10 mouse cellular contexts compared by ENCODE assay signal in genomic region chr7:66339625-66340024, GRCm38 (mm10). TPM values are rescaled to one million over a fixed set of nuclear protein-coding genes. Genes with fewer than 3 reads are reported as not detected.
DNase-seq lines count a peak whose midpoint lies in the region; ATAC-seq and TF ChIP-seq lines count a peak whose summit lies in the region.
"Had no signal": no experiment of that assay in that cellular context is flagged by ENCODE, and none has a peak within 500 bp of the region (broad histone marks: within the 10 kb centered on the region; RNA-seq: fewer than 3 reads in every experiment).

No protein-coding gene starts in this region.

- peaks cover 6% of the 10 kb centered on the region for H3K4me1 ChIP-seq in lung, adult 2 months (ENCODE audit: control insufficient read depth, insufficient read depth, low read length)
- peaks cover 14% of the 10 kb centered on the region for H3K4me1 ChIP-seq in heart, embryonic 16.5 days (ENCODE audit: control insufficient read depth, insufficient read depth, low read length)
- H3K4me1 ChIP-seq: midbrain, embryonic 12.5 days had no signal

- no peak for TF ChIP-seq CTCF in lung, adult 2 months (IDR thresholded peaks at IDR 0.05; ENCODE audit: insufficient read depth, low read length)

- no peaks in the 10 kb centered on the region for H3K9me3 ChIP-seq in heart, embryonic 16.5 days (replicated peaks; ENCODE audit: control insufficient read depth, low read length)
- H3K9me3 ChIP-seq: midbrain, embryonic 12.5 days had no signal

- no peak overlapping the region for H3K4me3 ChIP-seq in lung, adult 2 months (replicated peaks; ENCODE audit: extremely low read depth, low read depth, low read length)
- no peak overlapping the region for H3K4me3 ChIP-seq in heart, embryonic 16.5 days (ENCODE audit: low read length)
- H3K4me3 ChIP-seq: midbrain, embryonic 12.5 days had no signal

- peak overlapping the region; percentile 42 for H3K27ac ChIP-seq in heart, embryonic 16.5 days (ENCODE audit: low read length)
- H3K27ac ChIP-seq: midbrain, embryonic 12.5 days had no signal

- peak; percentile 51 for DNase-seq in adrenal gland, postnatal 14 days
- no peak for DNase-seq in adrenal gland, adult 8-10 months
- peak; percentile 69 to 73 for DNase-seq in lung, adult 18-20 months
- DNase-seq in lung, adult 2 months, result no peak
- DNase-seq in lung, postnatal 4 days, result peak; percentile 43 to 62
- no peak for DNase-seq in thymus, postnatal 10 days (ENCODE audit: low spot score in 2 of 2)

- WGBS in lung, adult 2 months, result 14% methylated on average over 5 of the region's 5 CpGs
- WGBS in heart, embryonic 16.5 days, result 14% methylated on average over 5 of the region's 5 CpGs

- ATAC-seq in heart, embryonic 16.5 days (replicated peaks; ENCODE audit: extremely low read depth, insufficient read depth, low FRiP score), result no peak
- ATAC-seq in activated CD4-positive, CD25-positive, alpha-beta regulatory T cell, adult 4 months, result no peak

- peak overlapping the region; percentile 15 for H3K4me2 ChIP-seq in heart, embryonic 16.5 days (ENCODE audit: low read depth, low read length)
- H3K4me2 ChIP-seq: midbrain, embryonic 12.5 days had no signal

- H3K36me3 ChIP-seq in heart, embryonic 16.5 days (ENCODE audit: control insufficient read depth, insufficient read depth), result no peaks in the 10 kb centered on the region
- H3K36me3 ChIP-seq: midbrain, embryonic 12.5 days had no signal

- TF ChIP-seq POLR2A in lung, adult 2 months (IDR thresholded peaks at IDR 0.05; ENCODE audit: borderline replicate concordance, extremely low read depth, low read depth, low read length), result no peak

- no peaks in the 10 kb centered on the region for H3K27me3 ChIP-seq in heart, embryonic 16.5 days (ENCODE audit: control insufficient read depth, insufficient read depth, low read length)
- H3K27me3 ChIP-seq: midbrain, embryonic 12.5 days had no signal

- no peak overlapping the region for H3K9ac ChIP-seq in heart, embryonic 16.5 days (ENCODE audit: low read length)
- H3K9ac ChIP-seq: midbrain, embryonic 12.5 days had no signal

RNA-seq across cellular contexts. Expression of gene Gm10974, which starts 26.1 kb away (rescaled TPM):
- total RNA-seq in adrenal gland, postnatal 14 days (2021), result not detected in 2 replicates
- not detected for total RNA-seq in adrenal gland, adult 8-10 months (2022)
- not detected in 2 replicates for polyA plus RNA-seq in lung, adult 2 months (2012; rRNA removed)
- not detected in 2 replicates for polyA plus RNA-seq in heart, embryonic 16.5 days (2015; fragmentation: Nextera tagmentation; extraction: Ambion mirVana)
- polyA plus RNA-seq in activated CD4-positive, CD25-positive, alpha-beta regulatory T cell, adult 4 months (2017; shearing (Covaris generic)), result not detected
- total RNA-seq: layer of hippocampus, adult 18-20 months had no signal
- polyA plus RNA-seq: midbrain, embryonic 12.5 days had no signal

RNA-seq across cellular contexts. Expression of gene Lrrk1, which starts 48.5 kb away (rescaled TPM):
- 12.2 and 14.6 TPM in 2 replicates for total RNA-seq in adrenal gland, postnatal 14 days (2021)
- 10 to 100 TPM; 15.9 to 27.3 (median 21.8) TPM for total RNA-seq in adrenal gland, adult 8-10 months (2022)
- polyA plus RNA-seq in lung, adult 2 months (2012; rRNA removed), result 69.1 and 76.4 TPM in 2 replicates
- polyA plus RNA-seq in heart, embryonic 16.5 days (2015; fragmentation: Nextera tagmentation; extraction: Ambion mirVana), result 8.4 and 11.4 TPM in 2 replicates
- 1 to 10 TPM; 1.2 to 2.6 TPM for polyA plus RNA-seq in activated CD4-positive, CD25-positive, alpha-beta regulatory T cell, adult 4 months (2017; shearing (Covaris generic))

Comparison
In these comparisons a context has a peak if more than half of its experiments do, and no peak if none do; other contexts are left out.
1. DNase-seq: peak in adrenal gland, postnatal 14 days (single experiment), lung, adult 18-20 months (2 of 2) and lung, postnatal 4 days (2 of 2); none in adrenal gland, adult 8-10 months (single experiment), lung, adult 2 months (single experiment) and thymus, postnatal 10 days (0 of 2).